Mouse (Mus musculus): ENCODE results near the gene Aldh16a1.
"Not testable (repeated sequence)": the region's sequence is repeated elsewhere in the genome, so short reads cannot be mapped to it uniquely, and the experiment has no call there.

The Aldh16a1 gene

GRCm38 (mm10) chr7:45155590-45155989 is 1.2 kb upstream of the Aldh16a1 start:
- no peak for DNase-seq

GRCm38 (mm10) chr7:45154993-45155514 is 670 bp upstream of the Aldh16a1 start:
- DNase-seq = peak; percentile 41

GRCm38 (mm10) chr7:45153586-45153985 is 798 bp downstream of the Aldh16a1 start:
- no peak for DNase-seq

GRCm38 (mm10) chr7:45153052-45153451 is 1.3 kb downstream of the Aldh16a1 start:
- not testable (repeated sequence) for DNase-seq

GRCm38 (mm10) chr7:45151303-45151702 is 3.1 kb downstream of the Aldh16a1 start:
- peak; percentile 49 for DNase-seq

- DNase-seq = no peak
Observed at GRCm38 (mm10) chr7:45150321-45150720, 4.1 kb downstream of the Aldh16a1 start.

GRCm38 (mm10) chr7:45149545-45149944 is 4.8 kb downstream of the Aldh16a1 start:
- no peak for DNase-seq

- DNase-seq = no peak
Observed at GRCm38 (mm10) chr7:45148534-45149098, 5.8 kb downstream of the Aldh16a1 start.

GRCm38 (mm10) chr7:45147899-45148298 is 6.5 kb downstream of the Aldh16a1 start:
- no peak for DNase-seq

GRCm38 (mm10) chr7:45147267-45147666 is 7.1 kb downstream of the Aldh16a1 start:
- no peak for DNase-seq

GRCm38 (mm10) chr7:45145460-45145859 is 8.9 kb downstream of the Aldh16a1 start:
- DNase-seq = no peak

- no peak for DNase-seq
Observed at GRCm38 (mm10) chr7:45144368-45145174, 9.8 kb downstream of the Aldh16a1 start.

- no peak for DNase-seq
Observed at GRCm38 (mm10) chr7:45141914-45142313, 12.5 kb downstream of the Aldh16a1 start.

GRCm38 (mm10) chr7:45141319-45141718 is 13.1 kb downstream of the Aldh16a1 start:
- no peak for DNase-seq

- DNase-seq = no peak
Observed at GRCm38 (mm10) chr7:45139904-45140723, 14.3 kb downstream of the Aldh16a1 start.

- no peak for DNase-seq
Observed at GRCm38 (mm10) chr7:45138403-45138802, 16.0 kb downstream of the Aldh16a1 start.

- DNase-seq = no peak
Observed at GRCm38 (mm10) chr7:45137171-45138006, 17.0 kb downstream of the Aldh16a1 start.

- DNase-seq = peak; percentile 87
Observed at GRCm38 (mm10) chr7:45135993-45136567, 18.3 kb downstream of the Aldh16a1 start, which contains the start of the genes Gm45713 and Flt3l. Gm45713 (minus strand) TSS chr7:45136231. Flt3l (minus strand) TSS chr7:45136432.

- no peak for DNase-seq
Observed at GRCm38 (mm10) chr7:45135370-45135769, 19.0 kb downstream of the Aldh16a1 start.

GRCm38 (mm10) chr7:45134544-45135026 is 19.8 kb downstream of the Aldh16a1 start:
- DNase-seq = peak; percentile 65

GRCm38 (mm10) chr7:45133446-45134159 is 20.8 kb downstream of the Aldh16a1 start:
- no peak for DNase-seq
